Mouse (Mus musculus): ENCODE measurements around the gene Xcr1. TPM values are rescaled to one million over a fixed set of nuclear protein-coding genes. Genes with fewer than 3 reads are reported as not detected.
A peak's percentile ranks its signal among the peaks of the same experiment; 100 is the strongest.

Xcr1 gene
- 0.12 TPM in 1 of 2 replicates, not detected in the other for total RNA-seq (2017)

DNA sequence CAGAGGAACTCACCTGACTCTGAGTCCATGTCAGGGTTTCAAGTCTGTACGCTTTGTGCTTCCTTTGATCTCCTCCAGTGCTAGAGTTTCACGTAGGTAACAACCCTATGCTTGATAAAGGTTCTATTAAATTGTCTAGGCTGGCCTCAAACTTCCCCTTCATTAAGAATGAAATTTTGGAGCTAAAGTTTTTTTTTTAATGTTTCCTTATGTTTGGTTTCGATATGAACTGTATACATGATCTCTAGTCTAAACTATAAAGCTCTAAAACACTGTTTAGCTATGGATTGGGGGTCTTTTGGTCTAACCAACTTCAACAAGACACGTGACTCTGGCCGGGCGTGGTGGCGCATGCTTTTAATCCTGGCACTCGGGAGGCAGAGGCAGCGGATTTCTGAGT, at the start of gene Xcr1:
Gene Xcr1, minus strand, starts transcription at position 101 of the 400 bp plus-strand sequence.
- no peak for ATAC-seq (ENCODE audit: extremely low read depth, insufficient number of reproducible peaks, low FRiP score, poor library complexity, severe bottlenecking)

DNA sequence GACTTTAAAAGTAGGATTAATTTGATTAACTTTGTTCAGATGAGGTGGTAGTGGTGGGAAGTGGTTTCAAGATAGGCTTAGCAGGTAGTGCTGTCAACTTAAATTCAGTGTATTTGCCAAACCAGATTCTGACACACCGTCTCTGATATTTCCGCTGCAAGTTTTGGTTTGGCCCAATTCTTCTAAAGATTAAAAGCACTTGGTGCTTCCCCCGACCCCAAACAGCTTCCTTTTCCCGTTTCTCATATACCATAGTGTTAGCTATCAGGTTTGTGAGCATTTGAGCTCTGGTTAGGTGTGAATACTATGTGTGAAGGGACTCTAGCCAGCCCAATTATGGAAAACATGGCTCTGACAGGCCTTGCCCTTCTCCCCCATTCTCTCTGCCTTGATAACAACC, 10.2 kb upstream of the Xcr1 start:
- peak; percentile 33; the same call in 1 of the 2 replicates for ATAC-seq (ENCODE audit: extremely low read depth, insufficient number of reproducible peaks, low FRiP score, poor library complexity, severe bottlenecking)

DNA sequence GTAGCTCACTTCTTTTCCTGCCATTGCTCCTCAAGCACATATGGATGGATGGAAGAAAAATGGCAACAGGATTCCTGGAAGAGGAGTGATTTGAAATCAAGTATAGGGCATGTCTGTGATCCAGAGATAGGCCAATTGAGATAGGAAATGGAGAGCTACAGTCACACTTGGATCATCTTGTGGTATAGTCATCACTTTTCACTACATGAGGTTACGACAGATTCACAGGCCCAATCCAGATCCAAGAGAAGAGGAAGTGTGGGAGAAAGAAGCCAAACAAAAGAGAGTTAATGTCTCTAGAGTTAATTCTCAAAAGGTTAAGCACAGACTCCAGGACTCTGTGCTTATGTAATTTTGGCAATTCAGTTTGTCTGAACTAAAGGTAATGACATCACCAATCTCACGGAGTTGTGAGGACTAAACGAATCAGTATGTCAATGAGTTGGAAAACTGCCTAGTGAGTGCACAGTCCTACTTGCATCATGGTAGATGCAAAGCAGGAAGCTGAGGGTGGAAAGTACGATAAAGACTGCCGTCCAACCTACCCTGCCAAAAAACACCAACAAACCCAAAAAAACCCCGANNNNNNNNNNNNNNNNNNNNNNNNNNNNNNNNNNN, 7.4 kb upstream of the Xcr1 start:
- ATAC-seq (ENCODE audit: extremely low read depth, insufficient number of reproducible peaks, low FRiP score, poor library complexity, severe bottlenecking), result no peak

DNA sequence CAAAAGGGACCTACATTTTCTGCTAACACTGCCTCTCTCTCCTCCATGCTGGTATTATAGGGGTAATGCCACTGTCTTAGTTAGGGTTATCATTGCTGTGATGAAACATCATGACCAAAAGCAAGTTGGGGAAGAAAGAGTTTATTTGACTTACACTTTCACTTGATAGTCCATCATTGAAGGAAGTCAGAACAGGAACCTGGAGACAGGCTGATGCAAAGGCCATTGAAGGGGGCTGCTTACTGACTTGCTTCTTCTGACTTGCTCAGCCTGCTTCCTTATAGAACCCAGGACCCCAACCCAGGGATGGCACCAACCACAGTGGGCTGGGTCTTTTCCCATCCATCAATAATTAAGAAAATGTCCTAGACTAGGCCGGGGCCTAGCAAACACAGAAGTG, 1.8 kb upstream of the Xcr1 start:
- no peak for ATAC-seq (ENCODE audit: extremely low read depth, insufficient number of reproducible peaks, low FRiP score, poor library complexity, severe bottlenecking)

DNA sequence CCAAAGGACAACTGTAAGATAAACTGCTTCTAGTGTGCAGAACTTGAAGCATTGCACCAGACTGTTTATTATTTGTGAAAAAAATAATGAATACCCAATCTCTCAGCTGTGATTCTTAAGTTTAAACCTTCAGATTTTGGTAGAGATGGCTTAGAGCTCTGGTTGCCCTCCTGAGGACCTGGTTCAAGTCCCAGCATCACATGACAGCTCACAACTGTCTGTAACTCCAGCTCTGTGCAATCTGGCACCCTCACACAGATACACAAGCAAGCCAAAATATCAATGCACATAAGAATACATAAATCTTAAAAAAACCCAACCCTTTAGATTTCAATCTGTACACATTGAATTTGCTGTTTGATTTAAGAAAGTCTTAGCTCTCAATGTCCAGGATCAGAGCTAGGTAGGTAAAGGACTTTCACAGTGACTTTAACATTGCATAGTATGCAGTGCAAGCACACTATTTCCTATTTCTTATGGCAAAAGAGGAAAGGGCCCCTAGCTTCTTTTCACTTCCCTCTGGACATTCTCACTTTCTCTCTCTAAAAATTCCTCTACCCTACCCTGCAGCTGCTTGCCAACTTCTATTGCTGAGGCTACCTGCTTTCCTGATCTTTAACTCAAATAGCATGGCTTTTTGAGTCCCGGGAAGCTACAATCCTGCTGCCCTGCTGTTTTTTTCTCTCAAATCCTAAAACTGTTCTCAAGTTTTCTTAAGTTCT, 1.2 kb upstream of the Xcr1 start:
- no peak for ATAC-seq (ENCODE audit: extremely low read depth, insufficient number of reproducible peaks, low FRiP score, poor library complexity, severe bottlenecking)

DNA sequence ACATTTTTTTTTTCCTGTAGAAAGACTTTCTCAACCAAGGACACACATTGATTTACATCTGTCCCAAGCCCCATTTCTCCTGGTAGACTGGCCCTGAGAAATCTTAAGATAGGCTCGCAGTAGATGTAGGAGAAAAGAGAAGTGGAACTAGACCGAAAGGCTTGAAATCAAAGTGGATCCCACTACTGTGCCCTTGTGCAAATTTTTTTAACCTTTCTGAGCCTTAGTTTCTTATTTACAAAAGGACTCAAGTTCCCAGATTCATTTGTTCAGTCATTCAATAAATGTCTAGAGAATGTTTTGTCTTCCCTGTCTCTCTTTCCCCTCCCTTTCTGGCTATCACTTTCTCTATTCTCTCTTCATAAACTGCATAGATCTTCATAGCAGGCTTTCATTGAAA, 5.0 kb downstream of the Xcr1 start:
- no peak for ATAC-seq (ENCODE audit: extremely low read depth, insufficient number of reproducible peaks, low FRiP score, poor library complexity, severe bottlenecking)

DNA sequence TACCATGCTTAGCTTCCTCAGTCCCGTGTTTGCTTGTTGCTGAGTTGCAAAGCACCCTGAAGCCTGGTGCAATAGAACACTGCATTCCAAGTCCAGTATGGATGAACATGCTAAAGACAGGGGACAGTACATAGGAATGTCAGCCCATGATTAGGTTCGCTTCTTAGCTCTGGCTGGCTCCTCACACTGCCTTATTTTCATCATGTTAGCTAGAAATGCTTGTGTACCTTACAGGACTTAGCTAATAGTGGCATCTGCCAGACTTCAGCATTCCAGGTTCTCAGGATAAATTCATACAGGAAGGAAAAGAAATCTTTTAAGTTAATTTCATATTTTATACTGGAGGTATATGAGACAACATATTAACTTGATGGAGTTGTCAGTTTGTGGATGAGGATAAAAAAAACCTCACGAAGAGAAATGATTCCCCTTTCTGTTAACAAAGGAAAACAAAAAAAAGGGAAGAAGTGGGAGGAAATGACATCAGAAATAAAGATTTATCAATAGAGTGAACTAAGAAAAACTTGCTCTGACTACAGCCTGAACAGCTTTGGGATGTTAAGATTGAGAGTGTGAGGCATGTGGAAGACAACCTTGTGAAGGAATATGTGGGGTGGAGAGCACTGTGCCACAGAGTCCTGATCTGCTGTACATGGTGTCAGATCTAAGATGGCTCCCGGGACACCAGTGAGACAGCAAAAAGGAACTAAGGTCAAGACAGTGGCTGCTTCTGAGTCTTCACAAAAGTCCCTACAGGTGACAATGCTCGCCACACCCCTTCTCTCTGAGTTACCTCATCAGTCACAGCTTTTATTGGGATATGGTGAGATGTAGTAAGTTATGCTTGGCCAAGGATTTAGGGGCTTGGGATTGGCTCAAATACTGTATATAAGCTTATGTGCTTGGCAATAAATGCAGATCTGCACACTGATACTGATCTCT, 9.1 kb downstream of the Xcr1 start:
- ATAC-seq (ENCODE audit: extremely low read depth, insufficient number of reproducible peaks, low FRiP score, poor library complexity, severe bottlenecking), result no peak

DNA sequence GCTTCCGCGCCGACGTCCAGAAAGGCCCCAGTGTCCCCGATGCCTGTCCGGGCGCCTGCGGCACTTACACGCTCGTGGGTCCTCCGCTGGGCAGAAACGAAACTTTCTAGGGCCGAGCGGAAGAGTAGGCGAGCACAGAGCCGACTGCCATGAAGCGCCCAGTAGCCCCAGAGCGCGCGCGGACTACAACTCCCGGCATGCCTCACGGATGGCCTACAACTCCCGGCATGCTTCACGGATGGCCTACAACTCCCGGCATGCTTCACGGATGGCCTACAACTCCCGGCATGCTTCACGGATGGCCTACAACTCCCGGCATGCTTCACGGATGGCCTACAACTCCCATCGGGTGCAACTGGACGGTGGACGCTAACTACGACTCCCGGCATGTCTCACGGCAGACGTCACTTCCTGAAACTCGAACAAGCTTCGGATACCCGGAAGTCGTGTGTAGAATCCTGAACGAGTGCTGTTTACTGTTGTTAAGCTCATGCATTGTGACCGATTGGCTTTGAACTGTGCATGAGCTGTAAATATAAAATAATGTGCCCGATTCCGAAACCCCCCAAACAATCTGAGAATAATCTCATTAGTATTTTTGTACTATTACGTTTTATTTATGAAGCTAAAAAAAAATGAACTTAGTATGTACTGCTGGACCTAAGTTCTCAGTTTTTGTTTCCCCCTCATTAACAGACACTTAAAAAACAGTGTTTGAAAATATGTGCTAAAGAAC, 9.9 kb downstream of the Xcr1 start, which contains the start of gene Fyco1:
Gene Fyco1, minus strand, starts transcription at position 187 of the 736 bp plus-strand sequence.
- ATAC-seq (ENCODE audit: extremely low read depth, insufficient number of reproducible peaks, low FRiP score, poor library complexity, severe bottlenecking), result peak; percentile 96

DNA sequence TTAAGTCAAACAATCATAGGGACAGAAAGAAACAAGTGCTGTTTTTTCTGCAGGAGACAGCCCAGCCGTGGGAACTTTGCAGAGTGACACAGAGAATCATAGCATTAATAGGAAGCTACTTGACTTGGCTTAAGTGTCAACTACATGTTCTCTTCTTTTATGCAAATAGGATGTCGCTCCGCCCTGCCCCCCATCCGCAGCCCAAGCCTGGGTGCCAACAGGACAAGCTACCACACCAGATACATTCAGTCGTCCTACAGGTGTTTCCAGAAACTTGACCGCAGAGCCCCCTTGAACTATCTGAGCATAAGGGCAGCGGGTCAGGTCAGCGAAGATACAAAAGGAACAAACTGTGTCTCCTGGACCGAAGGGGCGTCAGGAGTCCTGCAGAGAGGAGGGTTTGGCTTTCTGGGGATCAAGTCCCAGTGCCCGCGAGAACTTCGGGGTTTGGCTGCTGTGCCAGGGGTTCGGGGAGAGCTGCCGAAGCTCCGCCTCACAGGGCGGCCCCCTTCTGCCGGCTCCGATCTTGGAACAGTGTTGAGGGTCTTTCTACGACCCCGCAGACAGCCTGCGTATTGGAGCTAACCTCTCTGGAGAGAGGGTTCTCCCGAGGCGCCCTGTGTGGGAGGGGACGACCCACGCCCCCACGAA, 10.6 kb downstream of the Xcr1 start:
- ATAC-seq (ENCODE audit: extremely low read depth, insufficient number of reproducible peaks, low FRiP score, poor library complexity, severe bottlenecking), result peak; percentile 40

DNA sequence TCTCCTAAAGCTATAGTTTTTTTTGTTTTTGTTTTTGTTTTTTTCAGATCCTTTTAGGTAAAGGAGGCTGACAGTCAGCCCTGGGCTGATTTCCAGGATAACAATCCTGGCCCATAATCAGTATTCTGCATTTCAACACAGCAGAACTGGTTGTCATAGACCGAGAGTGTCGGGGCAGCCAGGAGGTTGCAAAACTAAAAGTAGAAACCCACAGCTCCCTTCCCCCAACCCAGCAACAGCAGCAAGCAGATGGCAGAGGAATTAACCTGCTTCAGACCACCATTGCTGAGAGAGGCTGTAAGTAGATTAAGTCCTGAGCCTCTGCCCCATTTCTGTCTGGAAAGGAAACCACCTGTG, 11.1 kb downstream of the Xcr1 start:
- ATAC-seq (ENCODE audit: extremely low read depth, insufficient number of reproducible peaks, low FRiP score, poor library complexity, severe bottlenecking), result no peak

DNA sequence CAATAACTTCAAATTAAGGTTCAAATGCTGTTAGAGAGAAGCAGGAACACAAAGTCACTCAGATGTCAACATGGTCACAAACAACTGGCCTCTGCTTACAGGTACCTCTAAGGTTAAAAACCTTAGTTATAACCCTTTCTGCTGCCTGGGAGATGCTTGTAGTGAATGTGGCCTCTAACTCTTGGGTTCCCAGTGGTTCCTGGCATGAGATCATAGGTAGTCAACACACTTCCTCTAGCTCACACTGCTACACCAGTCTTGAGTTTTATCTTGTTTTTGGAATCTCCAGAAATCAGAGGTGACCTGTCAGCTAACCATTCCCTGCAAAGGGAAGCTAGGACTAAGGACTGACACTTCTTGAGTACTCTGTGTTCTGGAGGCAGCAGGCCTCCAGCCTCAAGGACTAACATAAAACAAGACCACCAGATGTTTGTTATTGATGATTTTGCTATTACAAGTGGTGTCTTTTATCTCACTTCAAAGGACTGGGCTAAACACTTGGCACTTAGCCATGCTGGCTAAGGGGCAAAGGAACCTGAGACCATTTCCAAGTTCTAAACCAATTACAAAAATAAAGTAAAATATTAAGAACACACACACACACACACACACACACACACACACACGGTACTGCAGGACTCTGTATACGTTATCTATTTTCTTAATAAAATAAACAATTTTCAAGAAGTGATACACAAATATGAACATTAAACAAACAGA, 11.7 kb downstream of the Xcr1 start:
- no peak for ATAC-seq (ENCODE audit: extremely low read depth, insufficient number of reproducible peaks, low FRiP score, poor library complexity, severe bottlenecking)

DNA sequence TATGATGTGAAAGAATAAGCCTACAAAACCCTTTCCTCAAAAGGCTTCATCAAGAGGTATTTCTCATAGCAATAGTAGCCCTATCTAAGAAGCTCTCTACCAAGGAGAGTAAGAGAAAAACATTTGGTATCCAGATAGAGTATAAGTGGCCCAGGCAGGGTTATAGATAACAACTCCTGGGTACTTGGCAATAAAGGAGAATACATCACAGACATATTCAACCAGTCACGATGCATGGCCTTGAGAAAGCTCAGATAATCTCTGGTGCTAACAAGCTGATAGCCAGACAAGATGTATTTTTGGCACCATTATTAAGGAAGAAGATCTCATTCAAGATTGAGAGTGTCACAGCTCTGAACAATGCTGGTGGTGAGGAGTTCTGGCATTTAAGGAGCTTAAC, 15.3 kb downstream of the Xcr1 start:
- no peak for ATAC-seq (ENCODE audit: extremely low read depth, insufficient number of reproducible peaks, low FRiP score, poor library complexity, severe bottlenecking)

DNA sequence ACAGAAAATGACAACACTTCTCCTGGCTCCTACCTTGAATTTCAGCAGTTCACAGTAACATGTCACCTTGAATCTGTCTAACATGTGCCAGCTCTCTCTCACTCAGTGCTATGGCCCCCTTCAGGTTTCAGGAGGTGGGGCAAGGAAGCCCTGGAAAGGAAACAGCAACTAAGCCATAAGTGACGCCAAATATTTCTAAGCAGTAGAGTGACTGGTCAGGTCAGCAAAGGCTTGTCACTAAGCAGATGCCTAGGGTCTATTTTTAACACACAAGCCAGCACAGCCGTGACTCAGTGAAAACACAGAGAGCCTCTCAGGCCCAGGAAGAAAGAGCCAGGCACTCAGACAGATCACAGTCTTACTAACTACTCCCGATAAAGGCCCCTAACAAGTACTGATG, 16.7 kb downstream of the Xcr1 start:
- peak; percentile 33; the same call in 1 of the 2 replicates for ATAC-seq (ENCODE audit: extremely low read depth, insufficient number of reproducible peaks, low FRiP score, poor library complexity, severe bottlenecking)

DNA sequence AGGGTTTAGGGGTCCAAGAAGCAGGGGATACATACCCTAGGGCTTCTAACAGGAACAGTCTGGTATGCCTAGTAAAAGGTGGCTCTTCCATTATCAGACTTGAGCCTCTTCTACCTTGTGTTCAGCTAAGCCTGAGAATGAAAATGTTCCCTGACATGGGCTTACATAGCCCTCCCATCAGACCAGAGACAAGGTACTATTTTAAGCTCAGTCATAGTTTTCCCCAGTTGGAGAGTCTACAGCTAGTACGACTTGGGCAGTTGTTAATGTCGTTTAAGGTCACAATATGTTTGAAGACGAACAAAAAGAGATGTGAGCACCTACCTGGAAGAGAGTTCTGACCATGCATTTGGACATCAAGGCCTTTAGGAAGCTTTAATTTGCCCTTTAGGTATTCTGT, 17.4 kb downstream of the Xcr1 start:
- ATAC-seq (ENCODE audit: extremely low read depth, insufficient number of reproducible peaks, low FRiP score, poor library complexity, severe bottlenecking), result no peak

DNA sequence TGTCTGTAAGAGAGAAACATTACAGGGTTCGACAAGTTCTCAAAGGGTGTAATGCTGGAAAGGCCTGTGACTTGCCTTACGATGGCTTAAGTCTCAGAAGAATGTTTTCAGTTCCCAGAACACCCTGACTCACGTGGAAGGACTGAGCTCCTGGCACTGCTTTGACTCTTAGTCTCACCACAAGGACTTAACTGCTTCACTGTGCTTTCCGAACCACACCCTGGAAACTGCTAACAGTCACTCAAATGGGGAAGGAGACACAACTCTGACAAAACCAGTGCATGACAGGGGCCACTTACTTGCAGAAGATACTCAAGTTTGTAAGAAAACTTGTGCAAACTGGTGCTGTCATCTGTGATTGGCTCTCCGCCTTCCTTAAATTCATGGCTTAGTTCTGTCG, 21.6 kb downstream of the Xcr1 start:
- ATAC-seq (ENCODE audit: extremely low read depth, insufficient number of reproducible peaks, low FRiP score, poor library complexity, severe bottlenecking), result no peak

DNA sequence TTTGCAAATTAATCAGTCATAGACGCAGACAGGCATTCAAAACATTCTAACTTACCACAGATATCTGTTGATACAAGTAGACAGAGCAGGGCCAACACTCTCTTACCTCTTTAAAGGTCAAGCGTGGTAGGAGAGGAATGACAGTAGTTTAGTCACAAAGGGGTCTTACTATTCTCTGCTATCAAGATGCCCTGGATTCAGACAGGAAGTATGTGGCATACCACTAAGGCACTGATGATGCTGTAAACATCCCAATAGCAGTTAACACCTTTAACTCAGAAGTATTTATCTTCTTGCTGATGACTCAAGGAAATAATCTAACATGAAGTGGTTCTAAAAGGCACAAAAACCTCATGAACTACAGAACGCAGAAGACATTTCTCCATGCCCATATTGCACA, 26.0 kb downstream of the Xcr1 start:
- no peak for ATAC-seq (ENCODE audit: extremely low read depth, insufficient number of reproducible peaks, low FRiP score, poor library complexity, severe bottlenecking)

DNA sequence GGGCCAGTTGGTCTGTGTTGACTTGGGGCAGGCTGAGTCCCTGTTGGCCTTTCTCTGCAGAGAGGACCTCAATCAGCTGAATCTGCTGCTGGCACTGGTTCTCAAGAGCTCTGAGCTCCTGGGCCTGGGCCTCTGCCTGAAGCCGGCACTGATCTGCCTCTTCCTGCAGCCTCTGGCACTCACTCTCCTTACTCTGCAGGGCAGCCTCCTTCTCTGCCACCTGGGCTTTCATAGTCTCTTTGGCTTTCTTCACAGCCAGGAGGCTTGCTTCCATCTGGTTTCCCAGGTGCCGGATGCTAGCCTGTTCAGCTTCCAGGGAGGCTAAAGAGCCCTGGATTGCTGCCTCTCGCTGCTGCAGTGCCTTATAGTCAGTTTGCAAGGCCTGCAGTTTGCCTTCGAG, 32.9 kb downstream of the Xcr1 start:
- no peak for ATAC-seq (ENCODE audit: extremely low read depth, insufficient number of reproducible peaks, low FRiP score, poor library complexity, severe bottlenecking)

DNA sequence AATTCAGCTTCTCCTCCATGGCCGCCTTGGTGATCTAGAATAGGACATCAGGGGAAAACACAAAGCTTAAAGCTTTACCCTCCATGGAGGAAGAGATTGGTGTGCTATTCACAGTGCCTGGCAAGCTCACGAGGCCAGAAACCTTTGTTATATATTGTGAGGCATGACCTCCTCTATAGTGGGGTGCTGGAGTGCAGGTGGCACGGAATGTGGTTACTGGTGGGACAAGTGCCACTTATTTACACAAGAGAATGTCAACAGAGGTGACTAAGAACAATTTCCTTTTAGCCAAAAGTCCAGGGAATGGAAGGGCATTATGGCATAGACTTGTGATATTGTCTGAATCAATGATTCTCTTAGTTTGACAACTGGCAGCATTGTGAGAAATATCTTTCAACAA, 35.2 kb downstream of the Xcr1 start:
- no peak for ATAC-seq (ENCODE audit: extremely low read depth, insufficient number of reproducible peaks, low FRiP score, poor library complexity, severe bottlenecking)
